Mouse (Mus musculus) cerebellum, postnatal 14 days (tissue): ENCODE data around the gene Rgs10.
"Not testable (repeated sequence)": the region's sequence is repeated elsewhere in the genome, so short reads cannot be mapped to it uniquely, and the experiment has no call there.

Experiments used
- DNase-seq, 2 experiments: peaks; one replicate each; pipeline ENCODE4 v3.0.0; 2021; ENCODE audit warnings: mixed read lengths in 2 of 2

Rgs10 gene

DNA sequence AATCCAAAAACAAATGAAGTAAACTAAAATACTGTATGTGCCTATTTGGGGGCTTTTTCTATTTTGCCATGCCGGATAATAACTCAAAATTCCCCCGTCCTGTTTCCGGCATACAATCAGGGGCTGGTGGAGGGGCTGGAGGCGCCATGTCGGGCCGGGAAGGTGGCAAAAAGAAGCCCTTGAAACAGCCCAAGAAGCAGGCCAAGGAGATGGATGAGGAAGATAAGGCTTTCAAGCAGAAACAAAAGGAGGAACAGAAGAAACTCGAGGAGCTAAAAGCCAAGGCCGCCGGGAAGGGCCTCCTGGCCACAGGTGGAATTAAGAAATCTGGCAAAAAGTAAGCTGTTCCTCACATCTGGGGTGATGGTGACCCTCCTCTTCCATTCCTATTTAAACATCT lies 78.2 kb downstream of the Rgs10 start:
- not testable (repeated sequence) for DNase-seq

- no peak for DNase-seq
Observed at GRCm38 (mm10) chr7:128332896-128333295, 85.7 kb downstream of the Rgs10 start.

DNA sequence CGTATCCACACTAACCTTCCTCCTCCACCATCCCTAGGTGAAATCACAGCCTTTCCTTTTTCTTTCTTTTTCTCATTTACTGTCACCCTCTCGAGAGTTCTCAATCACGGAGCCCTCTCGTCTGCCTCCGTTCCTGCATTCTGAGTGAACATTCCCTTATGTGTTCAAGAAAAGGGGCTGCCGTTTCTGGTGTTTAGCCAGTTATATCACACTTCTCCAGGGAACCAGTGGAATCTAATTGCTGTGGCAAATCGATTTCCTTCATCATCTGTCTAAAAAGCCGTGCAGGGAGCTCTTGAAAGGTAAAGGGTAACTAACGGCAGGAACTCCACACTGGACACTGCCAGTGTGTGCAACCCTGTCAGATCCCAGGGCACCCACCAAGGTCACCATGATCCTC lies 87.6 kb downstream of the Rgs10 start:
- DNase-seq = no peak

DNA sequence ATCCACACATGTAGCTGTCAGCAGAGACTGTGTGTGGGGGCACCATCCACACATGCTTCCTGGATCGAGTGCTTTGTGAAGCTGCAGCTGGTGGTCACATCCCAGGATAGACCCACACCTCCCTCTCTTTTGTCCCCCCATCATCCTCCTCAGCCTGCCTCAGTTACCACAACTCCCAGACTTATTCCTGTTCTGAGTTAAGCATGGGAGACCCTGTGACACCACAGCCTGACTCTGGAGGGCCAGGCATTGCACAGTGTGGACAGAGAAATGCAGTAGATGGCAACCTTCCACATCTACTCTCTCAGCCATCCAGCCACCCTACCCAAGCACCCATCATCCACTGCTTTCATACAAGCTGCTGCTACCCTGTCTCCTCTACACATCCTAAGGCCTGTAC lies 93.6 kb downstream of the Rgs10 start:
- DNase-seq = no peak
